Mouse (Mus musculus): Measurements from ENCODE around the gene Cpm. TPM values are rescaled to one million over a fixed set of nuclear protein-coding genes. Genes with fewer than 3 reads are reported as not detected.
"Not testable (repeated sequence)": the region's sequence is repeated elsewhere in the genome, so short reads cannot be mapped to it uniquely, and the experiment has no call there.

Gene Cpm
- polyA plus RNA-seq, 1 experiment from 2014 or later, result 2.7 TPM

GRCm38 (mm10) chr10:117697561-117698115 is 68.3 kb downstream of the Cpm start:
- Histone ChIP-seq H3K4me3 (ENCODE audit: low read length) (no peak overlapping the region), H3K4me2 (ENCODE audit: low read length) (no peak overlapping the region), H3K27me3 (replicated peaks; ENCODE audit: control insufficient read depth, insufficient read depth, low read length) (no peaks in the 10 kb centered on the region), H3K27ac (ENCODE audit: low read depth, low read length) (no peak overlapping the region), H3K9me3 (ENCODE audit: control insufficient read depth, low read length) (no peaks in the 10 kb centered on the region), H3K4me1 (ENCODE audit: control insufficient read depth, insufficient read depth, low read depth, low read length) (no peaks in the 10 kb centered on the region), H3K9ac (ENCODE audit: low read depth, low read length) (no peak overlapping the region), H3K36me3 (ENCODE audit: control insufficient read depth, insufficient read depth, low read length) (peaks cover 52% of the 10 kb centered on the region)
- WGBS, result 88% methylated on average over 3 of the region's 3 CpGs
- ATAC-seq, result no peak

GRCm38 (mm10) chr10:117698313-117699138 is 69.2 kb downstream of the Cpm start:
- 98% methylated on average over 10 of the region's 10 CpGs for WGBS
- Histone ChIP-seq H3K27me3 (replicated peaks; ENCODE audit: control insufficient read depth, insufficient read depth, low read length) (no peaks in the 10 kb centered on the region), H3K36me3 (ENCODE audit: control insufficient read depth, insufficient read depth, low read length) (peaks cover 51% of the 10 kb centered on the region), H3K4me1 (ENCODE audit: control insufficient read depth, insufficient read depth, low read depth, low read length) (no peaks in the 10 kb centered on the region), H3K4me3 (ENCODE audit: low read length) (no peak overlapping the region), H3K9ac (ENCODE audit: low read depth, low read length) (no peak overlapping the region), H3K9me3 (ENCODE audit: control insufficient read depth, low read length) (no peaks in the 10 kb centered on the region), H3K4me2 (ENCODE audit: low read length) (no peak overlapping the region), H3K27ac (ENCODE audit: low read depth, low read length) (no peak overlapping the region)
- ATAC-seq, result no peak

GRCm38 (mm10) chr10:117699914-117700313 is 70.6 kb downstream of the Cpm start:
- no peak for ATAC-seq

GRCm38 (mm10) chr10:117700450-117700849 is 71.2 kb downstream of the Cpm start:
- 93% methylated on average over 1 of the region's 1 CpGs for WGBS
- Histone ChIP-seq H3K27ac (ENCODE audit: low read depth, low read length) (no peak overlapping the region), H3K27me3 (replicated peaks; ENCODE audit: control insufficient read depth, insufficient read depth, low read length) (no peaks in the 10 kb centered on the region), H3K36me3 (ENCODE audit: control insufficient read depth, insufficient read depth, low read length) (peaks cover 45% of the 10 kb centered on the region), H3K4me3 (ENCODE audit: low read length) (no peak overlapping the region), H3K9ac (ENCODE audit: low read depth, low read length) (no peak overlapping the region), H3K9me3 (ENCODE audit: control insufficient read depth, low read length) (no peaks in the 10 kb centered on the region), H3K4me1 (ENCODE audit: control insufficient read depth, insufficient read depth, low read depth, low read length) (no peaks in the 10 kb centered on the region), H3K4me2 (ENCODE audit: low read length) (no peak overlapping the region)
- ATAC-seq, result no peak

More at GRCm38 (mm10) chr10:117699914-117700313, 70.6 kb downstream of the Cpm start:
- WGBS, result 97% methylated on average over 4 of the region's 4 CpGs
- H3K4me2 ChIP-seq (ENCODE audit: low read length), result no peak overlapping the region
- H3K4me3 ChIP-seq (ENCODE audit: low read length), result no peak overlapping the region
- H3K9ac ChIP-seq (ENCODE audit: low read depth, low read length), result no peak overlapping the region
- no peaks in the 10 kb centered on the region for H3K4me1 ChIP-seq (ENCODE audit: control insufficient read depth, insufficient read depth, low read depth, low read length)
- no peaks in the 10 kb centered on the region for H3K9me3 ChIP-seq (ENCODE audit: control insufficient read depth, low read length)
- H3K36me3 ChIP-seq (ENCODE audit: control insufficient read depth, insufficient read depth, low read length), result peaks cover 46% of the 10 kb centered on the region
- no peaks in the 10 kb centered on the region for H3K27me3 ChIP-seq (replicated peaks; ENCODE audit: control insufficient read depth, insufficient read depth, low read length)
- H3K27ac ChIP-seq (ENCODE audit: low read depth, low read length), result no peak overlapping the region

GRCm38 (mm10) chr10:117701034-117701829 is 71.9 kb downstream of the Cpm start:
- Histone ChIP-seq H3K9me3 (ENCODE audit: control insufficient read depth, low read length) (no peaks in the 10 kb centered on the region), H3K27me3 (replicated peaks; ENCODE audit: control insufficient read depth, insufficient read depth, low read length) (no peaks in the 10 kb centered on the region), H3K9ac (ENCODE audit: low read depth, low read length) (no peak overlapping the region), H3K27ac (ENCODE audit: low read depth, low read length) (no peak overlapping the region), H3K4me2 (ENCODE audit: low read length) (no peak overlapping the region), H3K36me3 (ENCODE audit: control insufficient read depth, insufficient read depth, low read length) (peaks cover 41% of the 10 kb centered on the region), H3K4me3 (ENCODE audit: low read length) (no peak overlapping the region), H3K4me1 (ENCODE audit: control insufficient read depth, insufficient read depth, low read depth, low read length) (no peaks in the 10 kb centered on the region)
- 95% methylated on average over 6 of the region's 6 CpGs for WGBS
- ATAC-seq, result no peak

GRCm38 (mm10) chr10:117702024-117702833 is 72.9 kb downstream of the Cpm start:
- Histone ChIP-seq H3K9ac (ENCODE audit: low read depth, low read length) (no peak overlapping the region), H3K36me3 (ENCODE audit: control insufficient read depth, insufficient read depth, low read length) (peaks cover 34% of the 10 kb centered on the region)
- 98% methylated on average over 6 of the region's 6 CpGs for WGBS

GRCm38 (mm10) chr10:117703506-117703905 is 74.2 kb downstream of the Cpm start:
- H3K27ac ChIP-seq (ENCODE audit: low read depth, low read length), result no peak overlapping the region
- peaks cover 27% of the 10 kb centered on the region for H3K36me3 ChIP-seq (ENCODE audit: control insufficient read depth, insufficient read depth, low read length)
- H3K4me1 ChIP-seq (ENCODE audit: control insufficient read depth, insufficient read depth, low read depth, low read length), result peaks cover 9% of the 10 kb centered on the region; the same call in 1 of the 2 replicates
- no peak for ATAC-seq
- H3K9ac ChIP-seq (ENCODE audit: low read depth, low read length), result no peak overlapping the region
- no peaks in the 10 kb centered on the region for H3K9me3 ChIP-seq (ENCODE audit: control insufficient read depth, low read length)
- H3K27me3 ChIP-seq (replicated peaks; ENCODE audit: control insufficient read depth, insufficient read depth, low read length), result no peaks in the 10 kb centered on the region
- no peak overlapping the region for H3K4me2 ChIP-seq (ENCODE audit: low read length)
- no peak overlapping the region for H3K4me3 ChIP-seq (ENCODE audit: low read length)
- WGBS, result 88% methylated on average over 3 of the region's 3 CpGs

More at GRCm38 (mm10) chr10:117702024-117702833, 72.9 kb downstream of the Cpm start:
- no peaks in the 10 kb centered on the region for H3K9me3 ChIP-seq (ENCODE audit: control insufficient read depth, low read length)
- peaks cover 5% of the 10 kb centered on the region; the same call in 1 of the 2 replicates for H3K4me1 ChIP-seq (ENCODE audit: control insufficient read depth, insufficient read depth, low read depth, low read length)
- no peak overlapping the region for H3K4me3 ChIP-seq (ENCODE audit: low read length)
- no peak overlapping the region for H3K4me2 ChIP-seq (ENCODE audit: low read length)
- H3K27ac ChIP-seq (ENCODE audit: low read depth, low read length), result no peak overlapping the region
- ATAC-seq, result no peak
- H3K27me3 ChIP-seq (replicated peaks; ENCODE audit: control insufficient read depth, insufficient read depth, low read length), result no peaks in the 10 kb centered on the region

- ATAC-seq; H3K9ac ChIP-seq (ENCODE audit: low read depth, low read length): not testable (repeated sequence)
- 98% methylated on average over 6 of the region's 6 CpGs for WGBS
Observed at GRCm38 (mm10) chr10:117704314-117704963, 75.1 kb downstream of the Cpm start.

More at GRCm38 (mm10) chr10:117704314-117704963, 75.1 kb downstream of the Cpm start:
- not testable (repeated sequence) for H3K4me3 ChIP-seq (ENCODE audit: low read length); H3K4me2 ChIP-seq (ENCODE audit: low read length); H3K9me3 ChIP-seq (ENCODE audit: control insufficient read depth, low read length); H3K27me3 ChIP-seq (replicated peaks; ENCODE audit: control insufficient read depth, insufficient read depth, low read length); H3K27ac ChIP-seq (ENCODE audit: low read depth, low read length)
- Histone ChIP-seq H3K36me3 (ENCODE audit: control insufficient read depth, insufficient read depth, low read length) (peaks cover 24% of the 10 kb centered on the region), H3K4me1 (ENCODE audit: control insufficient read depth, insufficient read depth, low read depth, low read length) (peaks cover 17% of the 10 kb centered on the region)
